Mouse (Mus musculus) megakaryocyte, embryonic 14.5 days (primary cell): ENCODE results near the gene Shcbp1l. TPM values are rescaled to one million over a fixed set of nuclear protein-coding genes. Genes with fewer than 3 reads are reported as not detected.
"Not testable (repeated sequence)": the region's sequence is repeated elsewhere in the genome, so short reads cannot be mapped to it uniquely, and the experiment has no call there.

Experiments
- H3K27me3 ChIP-seq: replicated peaks from 2 replicates; pipeline ENCODE3; 2012; ENCODE audit warnings: inconsistent platforms
- H3K36me3 ChIP-seq: replicated peaks from 2 replicates; pipeline ENCODE3; 2012; ENCODE audit warnings: low read length, inconsistent platforms, mixed read lengths
- H3K4me1 ChIP-seq: 2 replicates; pipeline ENCODE4 v1.6.1; 2012; ENCODE audit warnings: inconsistent platforms
- H3K4me3 ChIP-seq: replicated peaks from 2 replicates; pipeline ENCODE3; 2012; ENCODE audit warnings: moderate library complexity, mild to moderate bottlenecking, inconsistent platforms
- H3K9me3 ChIP-seq: 2 replicates; pipeline ENCODE4 v1.6.1; 2012; ENCODE audit warnings: inconsistent platforms
- FLI1 ChIP-seq: IDR thresholded peaks from 2 replicates; pipeline ENCODE4 v1.6.1; 2012; ENCODE audit warnings: low read length, inconsistent platforms, mixed read lengths
- GATA1 ChIP-seq: IDR thresholded peaks from 3 replicates; pipeline ENCODE4 v1.6.1; 2012; ENCODE audit warnings: mixed read lengths, low read length, inconsistent platforms, borderline replicate concordance
- polyA plus RNA-seq: library from polyadenylated mRNA; stranded (reverse); fragments of >175 nt; gene quantifications from 2 replicates; pipeline ENCODE4 v1.2.3, GENCODE M21; 2012; ENCODE audit warnings: low replicate concordance; ENCODE audit not compliant: insufficient read depth

Gene Shcbp1l
- polyA plus RNA-seq, 1 experiment, result not detected

- Histone ChIP-seq H3K4me3 (no peak overlapping the region), H3K36me3 (no peaks in the 10 kb centered on the region), H3K27me3 (no peaks in the 10 kb centered on the region), H3K4me1 (peaks cover 22% of the 10 kb centered on the region), H3K9me3 (no peaks in the 10 kb centered on the region)
- TF ChIP-seq FLI1, result no peak
- no peak for TF ChIP-seq GATA1
These were observed 13.2 kb upstream of the Shcbp1l start for GRCm38 (mm10) chr1:153411723-153412122.

- not testable (repeated sequence) for H3K9me3 ChIP-seq, H3K27me3 ChIP-seq, H3K36me3 ChIP-seq, H3K4me3 ChIP-seq
- H3K4me1 ChIP-seq, result peaks cover 22% of the 10 kb centered on the region
These were observed 12.1 kb upstream of the Shcbp1l start for GRCm38 (mm10) chr1:153412663-153413396.

- peaks cover 20% of the 10 kb centered on the region for H3K4me1 ChIP-seq
- not testable (repeated sequence) for H3K4me3 ChIP-seq, H3K9me3 ChIP-seq
These were observed 11.5 kb upstream of the Shcbp1l start for GRCm38 (mm10) chr1:153413397-153414020.

GRCm38 (mm10) chr1:153414114-153414723 lies 10.7 kb upstream of the Shcbp1l start:
- peaks cover 19% of the 10 kb centered on the region for H3K4me1 ChIP-seq
- not testable (repeated sequence) for H3K36me3 ChIP-seq, H3K4me3 ChIP-seq, H3K27me3 ChIP-seq, H3K9me3 ChIP-seq

More at GRCm38 (mm10) chr1:153413397-153414020, 11.5 kb upstream of the Shcbp1l start:
- not testable (repeated sequence) for H3K36me3 ChIP-seq, H3K27me3 ChIP-seq

- Histone ChIP-seq H3K36me3 (no peaks in the 10 kb centered on the region), H3K9me3 (no peaks in the 10 kb centered on the region), H3K27me3 (no peaks in the 10 kb centered on the region), H3K4me1 (peaks cover 16% of the 10 kb centered on the region), H3K4me3 (no peak overlapping the region)
- TF ChIP-seq FLI1, result no peak
These were observed 10.0 kb upstream of the Shcbp1l start for GRCm38 (mm10) chr1:153414962-153415361.

GRCm38 (mm10) chr1:153415742-153416141 lies 9.2 kb upstream of the Shcbp1l start:
- not testable (repeated sequence) for H3K4me1 ChIP-seq, H3K4me3 ChIP-seq, H3K9me3 ChIP-seq, H3K36me3 ChIP-seq, H3K27me3 ChIP-seq

- H3K4me1 ChIP-seq, H3K36me3 ChIP-seq, H3K9me3 ChIP-seq: not testable (repeated sequence)
These were observed 8.6 kb upstream of the Shcbp1l start for GRCm38 (mm10) chr1:153416271-153416832.

GRCm38 (mm10) chr1:153417805-153418204 lies 7.2 kb upstream of the Shcbp1l start:
- H3K27me3 ChIP-seq, H3K4me3 ChIP-seq, H3K36me3 ChIP-seq, H3K4me1 ChIP-seq, H3K9me3 ChIP-seq: not testable (repeated sequence)

More at GRCm38 (mm10) chr1:153416271-153416832, 8.6 kb upstream of the Shcbp1l start:
- H3K4me3 ChIP-seq, H3K27me3 ChIP-seq: not testable (repeated sequence)

- no peaks in the 10 kb centered on the region for H3K36me3 ChIP-seq
- H3K9me3 ChIP-seq, result peaks cover 14% of the 10 kb centered on the region
- TF ChIP-seq GATA1 (no peak), FLI1 (no peak)
- H3K4me3 ChIP-seq, result peak overlapping the region; percentile 88
- H3K27me3 ChIP-seq, result peaks cover 26% of the 10 kb centered on the region
- H3K4me1 ChIP-seq, result peaks cover 24% of the 10 kb centered on the region
These were observed 691 bp upstream of the Shcbp1l start for GRCm38 (mm10) chr1:153424271-153424670.

- TF ChIP-seq FLI1, result no peak
- TF ChIP-seq GATA1, result no peak
- no peaks in the 10 kb centered on the region for H3K36me3 ChIP-seq
- peaks cover 13% of the 10 kb centered on the region for H3K27me3 ChIP-seq
- peaks cover 22% of the 10 kb centered on the region for H3K4me1 ChIP-seq
- H3K4me3 ChIP-seq, result no peak overlapping the region
- H3K9me3 ChIP-seq, result no peaks in the 10 kb centered on the region
These were observed 6.2 kb downstream of the Shcbp1l start for GRCm38 (mm10) chr1:153431158-153431557.

GRCm38 (mm10) chr1:153431701-153432100 lies 6.7 kb downstream of the Shcbp1l start:
- Histone ChIP-seq H3K36me3 (no peaks in the 10 kb centered on the region), H3K9me3 (no peaks in the 10 kb centered on the region), H3K27me3 (peaks cover 13% of the 10 kb centered on the region), H3K4me3 (no peak overlapping the region), H3K4me1 (peaks cover 19% of the 10 kb centered on the region)
- no peak for TF ChIP-seq FLI1
- no peak for TF ChIP-seq GATA1
